Mouse (Mus musculus) NIH3T3 (cell line): Measurements from ENCODE around the gene Gzmm.
A peak's percentile ranks its signal among the peaks of the same experiment; 100 is the strongest.

Experiments
- DNase-seq: peaks from one replicate; pipeline ENCODE4 v3.0.0-alpha.2; 2012; ENCODE audit warnings: low read depth

Gzmm gene

GRCm38 (mm10) chr10:79688720-79689119 is at the start of gene Gzmm:
Gene Gzmm, plus strand, starts transcription at chr10:79689020.
- DNase-seq, result no peak

GRCm38 (mm10) chr10:79645711-79646110 is 43.1 kb upstream of the Gzmm start, which contains the start of gene Odf3l2:
Gene Odf3l2, minus strand, starts transcription at chr10:79645738.
- no peak for DNase-seq

GRCm38 (mm10) chr10:79649070-79649751 is 39.6 kb upstream of the Gzmm start:
- peak; percentile 93 for DNase-seq

- DNase-seq, result no peak
Observed at GRCm38 (mm10) chr10:79652789-79653188, 36.0 kb upstream of the Gzmm start.

GRCm38 (mm10) chr10:79654946-79655395 is 33.8 kb upstream of the Gzmm start:
- no peak for DNase-seq

GRCm38 (mm10) chr10:79658829-79659228 is 30.0 kb upstream of the Gzmm start:
- no peak for DNase-seq

- DNase-seq, result peak; percentile 52
Observed at GRCm38 (mm10) chr10:79660298-79660697, 28.5 kb upstream of the Gzmm start.

GRCm38 (mm10) chr10:79661861-79662260 is 27.0 kb upstream of the Gzmm start:
- DNase-seq, result no peak

- DNase-seq, result peak; percentile 81
Observed at GRCm38 (mm10) chr10:79664131-79664665, 24.6 kb upstream of the Gzmm start, which contains the start of gene Madcam1. Gene Madcam1, plus strand, starts transcription at chr10:79664559.

- DNase-seq, result no peak
Observed at GRCm38 (mm10) chr10:79665051-79665450, 23.8 kb upstream of the Gzmm start.

- no peak for DNase-seq
Observed at GRCm38 (mm10) chr10:79666493-79666892, 22.3 kb upstream of the Gzmm start.

GRCm38 (mm10) chr10:79668076-79668475 is 20.7 kb upstream of the Gzmm start:
- DNase-seq, result no peak

- DNase-seq, result peak; percentile 94
Observed at GRCm38 (mm10) chr10:79668771-79669575, 19.8 kb upstream of the Gzmm start, which contains the start of gene Tpgs1. Gene Tpgs1, plus strand, starts transcription at chr10:79669369.

- DNase-seq, result peak; percentile 77
Observed at GRCm38 (mm10) chr10:79669576-79670057, 19.2 kb upstream of the Gzmm start.

- no peak for DNase-seq
Observed at GRCm38 (mm10) chr10:79670071-79670888, 18.5 kb upstream of the Gzmm start.

GRCm38 (mm10) chr10:79671396-79672087 is 17.3 kb upstream of the Gzmm start:
- no peak for DNase-seq

- no peak for DNase-seq
Observed at GRCm38 (mm10) chr10:79672088-79672455, 16.7 kb upstream of the Gzmm start.

GRCm38 (mm10) chr10:79673054-79673453 is 15.8 kb upstream of the Gzmm start:
- no peak for DNase-seq

- no peak for DNase-seq
Observed at GRCm38 (mm10) chr10:79675346-79676035, 13.3 kb upstream of the Gzmm start.
